14 mouse cellular contexts compared by ENCODE assay signal in genomic region chr2:59339776-59340539, GRCm38 (mm10).
A peak's percentile ranks its signal among the peaks of the same experiment; 100 is the strongest.
DNase-seq lines count a peak whose midpoint lies in the region; ATAC-seq and TF ChIP-seq lines count a peak whose summit lies in the region.
"Had no signal": no experiment of that assay in that cellular context is flagged by ENCODE, and none has a peak within 500 bp of the region (broad histone marks: within the 10 kb centered on the region; RNA-seq: fewer than 3 reads in every experiment).

No protein-coding gene starts in this region.

- no peak for TF ChIP-seq POLR2A in cerebellum, adult 2 months (IDR thresholded peaks at IDR 0.05; ENCODE audit: borderline replicate concordance, insufficient read depth, low read length)

- no peak overlapping the region for H3K4me3 ChIP-seq in cerebellum, adult 2 months (replicated peaks; ENCODE audit: insufficient read depth, low read depth, low read length)
- H3K4me3 ChIP-seq: heart, embryonic 15.5 days; hindbrain, embryonic 12.5 days; limb, embryonic 12.5 days; megakaryocyte, embryonic 14.5 days had no signal

- DNase-seq in kidney, adult 11 months = peak; percentile 55
- no peak for DNase-seq in kidney, postnatal 4 days
- DNase-seq in CD4-positive, CD25-positive, alpha-beta regulatory T cell, adult 2 months (ENCODE audit: low read depth, low spot score) = peak; percentile 40
- peak; percentile 43 to 74 for DNase-seq in kidney, postnatal 36 days
- no peak for DNase-seq in cerebellum, adult 2 months
- DNase-seq in right cerebral cortex, postnatal 10 days (ENCODE audit: low spot score in 2 of 2) = no peak
- DNase-seq: cerebellum, adult 18-20 months; gastrocnemius, postnatal 36 days had no signal

- TF ChIP-seq CTCF in cerebellum, adult 2 months (IDR thresholded peaks at IDR 0.05; ENCODE audit: borderline replicate concordance, insufficient read depth, low read depth, low read length) = no peak

- ATAC-seq in inflammation-experienced regulatory T-cells, adult 6 months = peak; percentile 48
- no peak for ATAC-seq in megakaryocyte, adult 5-6 weeks (ENCODE audit: poor library complexity, severe bottlenecking)

- 90% methylated on average over 5 of the region's 5 CpGs for WGBS in cerebellum, adult 2 months

- no peaks in the 10 kb centered on the region for H3K27me3 ChIP-seq in cerebellum, adult 2 months (ENCODE audit: control insufficient read depth, insufficient read depth, low read length)
- H3K27me3 ChIP-seq: heart, embryonic 15.5 days; hindbrain, embryonic 12.5 days; limb, embryonic 12.5 days; megakaryocyte, embryonic 14.5 days had no signal

- H3K27ac ChIP-seq in cerebellum, adult 2 months (ENCODE audit: insufficient read depth, low read length) = no peak overlapping the region
- H3K27ac ChIP-seq: heart, embryonic 15.5 days; hindbrain, embryonic 12.5 days had no signal

- peaks cover 16% of the 10 kb centered on the region for H3K4me1 ChIP-seq in cerebellum, adult 2 months (ENCODE audit: control insufficient read depth, insufficient read depth, low read length)
- H3K4me1 ChIP-seq: heart, embryonic 15.5 days; hindbrain, embryonic 12.5 days had no signal

Comparison
In these comparisons a context has a peak if more than half of its experiments do, and no peak if none do; other contexts are left out.
1. DNase-seq: peak in kidney, adult 11 months (single experiment), CD4-positive, CD25-positive, alpha-beta regulatory T cell, adult 2 months (single experiment) and kidney, postnatal 36 days (2 of 2); none in kidney, postnatal 4 days (0 of 2), cerebellum, adult 2 months (0 of 2) and right cerebral cortex, postnatal 10 days (0 of 2).